ENCODE assay signal across 8 mouse cellular contexts in the genomic region with DNA sequence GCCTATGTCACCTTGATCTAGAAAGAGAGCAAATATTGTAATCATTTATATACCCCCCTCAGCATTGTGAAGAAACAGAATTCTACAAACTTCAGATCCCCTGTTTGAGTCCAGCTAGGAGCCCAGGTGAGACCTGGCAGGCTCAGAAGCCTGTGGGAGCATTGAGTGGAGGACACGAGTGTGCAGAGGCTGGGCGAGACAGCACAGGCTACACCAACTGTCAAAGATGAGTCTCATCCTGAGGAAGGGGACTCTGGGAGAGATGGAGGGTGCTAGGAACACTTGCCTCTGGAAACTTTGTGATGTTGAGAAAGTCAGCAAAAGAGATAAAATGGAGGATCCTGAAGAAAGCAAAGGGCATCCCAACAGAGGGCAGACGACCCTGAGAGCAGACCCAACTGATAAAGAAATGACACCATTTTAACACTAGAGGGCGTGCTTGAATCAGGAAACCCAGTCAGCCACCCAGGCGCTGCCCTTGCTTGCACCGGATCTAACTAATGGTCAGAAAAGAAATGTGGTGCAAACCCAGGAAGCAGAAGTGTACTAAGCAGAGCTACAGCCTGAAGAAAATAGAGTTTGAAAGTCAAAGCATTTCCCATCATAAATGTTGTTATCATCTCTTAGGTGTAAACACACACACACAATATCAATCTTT. TPM values are rescaled to one million over a fixed set of nuclear protein-coding genes. Genes with fewer than 3 reads are reported as not detected.
DNase-seq lines count a peak whose midpoint lies in the region; ATAC-seq and TF ChIP-seq lines count a peak whose summit lies in the region.

No protein-coding gene starts in this region.

- DNase-seq in 416B (ENCODE audit: low read depth) = peak; percentile 73
- DNase-seq in embryo, embryonic 10 days (ENCODE audit: low spot score) = peak; percentile 86
- DNase-seq in heart, embryonic 10.5 days (ENCODE audit: low spot score) = peak; percentile 78
- peak; percentile 56 to 73 for DNase-seq in kidney, adult 8-10 months
- peak; percentile 81 for DNase-seq in midbrain, postnatal 0 days (ENCODE audit: low spot score)

- no peaks in the 10 kb centered on the region for H3K27me3 ChIP-seq in heart, embryonic 10.5 days (ENCODE audit: insufficient read depth, poor library complexity, severe bottlenecking)
- H3K27me3 ChIP-seq in limb, embryonic 13.5 days = no peaks in the 10 kb centered on the region
- no peaks in the 10 kb centered on the region for H3K27me3 ChIP-seq in midbrain, postnatal 0 days (ENCODE audit: insufficient read depth, low read length)

- H3K4me1 ChIP-seq in heart, embryonic 10.5 days = no peaks in the 10 kb centered on the region
- H3K4me1 ChIP-seq in limb, embryonic 13.5 days = peaks cover 6% of the 10 kb centered on the region; the same call in 1 of the 2 replicates
- no peaks in the 10 kb centered on the region for H3K4me1 ChIP-seq in midbrain, postnatal 0 days (ENCODE audit: insufficient read depth, low read length)

- ATAC-seq in activated CD4-positive, CD25-positive, alpha-beta regulatory T cell, adult 4 months = peak; percentile 52
- peak; percentile 73; the same call in 1 of the 2 replicates for ATAC-seq in limb, embryonic 13.5 days (ENCODE audit: low FRiP score, low read depth)
- no peak for ATAC-seq in midbrain, postnatal 0 days (ENCODE audit: low FRiP score)
- no peak for ATAC-seq in erythroid progenitor cell, adult 5-6 weeks (replicated peaks; ENCODE audit: low FRiP score, poor library complexity, severe bottlenecking)

- H3K4me2 ChIP-seq in limb, embryonic 13.5 days (replicated peaks) = no peak overlapping the region
- H3K4me2 ChIP-seq in midbrain, postnatal 0 days (ENCODE audit: low read depth, low read length, poor library complexity, severe bottlenecking) = no peak overlapping the region

- H3K4me3 ChIP-seq in heart, embryonic 10.5 days = no peak overlapping the region
- H3K4me3 ChIP-seq in limb, embryonic 13.5 days = no peak overlapping the region
- no peak overlapping the region for H3K4me3 ChIP-seq in midbrain, postnatal 0 days (ENCODE audit: low read depth, low read length)

- H3K27ac ChIP-seq in heart, embryonic 10.5 days = no peak overlapping the region
- H3K27ac ChIP-seq in limb, embryonic 13.5 days = no peak overlapping the region
- H3K27ac ChIP-seq in midbrain, postnatal 0 days (ENCODE audit: low read depth, low read length) = no peak overlapping the region

- H3K9ac ChIP-seq in limb, embryonic 13.5 days = no peak overlapping the region
- H3K9ac ChIP-seq in midbrain, postnatal 0 days (replicated peaks; ENCODE audit: low read length, poor library complexity, severe bottlenecking) = no peak overlapping the region

- WGBS in heart, embryonic 10.5 days = 28% methylated on average over 6 of the region's 6 CpGs
- 28% methylated on average over 6 of the region's 6 CpGs for WGBS in limb, embryonic 13.5 days
- 35% methylated on average over 6 of the region's 6 CpGs for WGBS in midbrain, postnatal 0 days

- TF ChIP-seq CTCF in midbrain, postnatal 0 days (IDR thresholded peaks at IDR 0.05) = peak; percentile 81

- H3K9me3 ChIP-seq in heart, embryonic 10.5 days = no peaks in the 10 kb centered on the region
- H3K9me3 ChIP-seq in limb, embryonic 13.5 days = no peaks in the 10 kb centered on the region
- no peaks in the 10 kb centered on the region for H3K9me3 ChIP-seq in midbrain, postnatal 0 days (ENCODE audit: low read length)

- no peaks in the 10 kb centered on the region for H3K36me3 ChIP-seq in heart, embryonic 10.5 days
- no peaks in the 10 kb centered on the region for H3K36me3 ChIP-seq in limb, embryonic 13.5 days
- H3K36me3 ChIP-seq in midbrain, postnatal 0 days (ENCODE audit: insufficient read depth, low read length) = no peaks in the 10 kb centered on the region

RNA-seq across cellular contexts. Expression of gene Rin2, which starts 24.5 kb away (rescaled TPM):
- polyA plus RNA-seq in activated CD4-positive, CD25-positive, alpha-beta regulatory T cell, adult 4 months (2017; shearing (Covaris generic)) = 1 to 10 TPM; 1.6 to 4.3 TPM
- 15.5 and 17.3 TPM in 2 replicates for polyA plus RNA-seq in heart, embryonic 10.5 days (2016; fragmentation: Nextera tagmentation; extraction: Ambion mirVana)
- 53.1 and 53.5 TPM in 2 replicates for polyA plus RNA-seq in limb, embryonic 13.5 days (2015; fragmentation: Nextera tagmentation; extraction: Ambion mirVana)
- 18.0 and 19.5 TPM in 2 replicates for total RNA-seq in midbrain, postnatal 0 days (2014; rRNA removed)
- 10.5 and 10.6 TPM in 2 replicates for polyA plus RNA-seq in midbrain, postnatal 0 days (2015; fragmentation: Nextera tagmentation; extraction: Ambion mirVana)
- total RNA-seq in erythroid progenitor cell, adult 5-6 weeks (2015; ENCODE audit: low replicate concordance) = 0.72 and 2.5 TPM in 2 replicates
- 1.1 and 1.7 TPM in 2 replicates for total RNA-seq in erythroid progenitor cell, adult 5-6 weeks (2017; ENCODE audit: low replicate concordance)

Comparison
In these comparisons a context has a peak if more than half of its experiments do, and no peak if none do; other contexts are left out.
1. ATAC-seq: peak in activated CD4-positive, CD25-positive, alpha-beta regulatory T cell, adult 4 months (single experiment) and limb, embryonic 13.5 days (single experiment); none in midbrain, postnatal 0 days (single experiment) and erythroid progenitor cell, adult 5-6 weeks (single experiment).
2. Peak in every context shown above with its lines, with median percentiles within 50 percentile points of each other: DNase-seq.